Mouse (Mus musculus) hindbrain, embryonic 15.5 days (tissue): ENCODE measurements around the gene Hsd3b7. TPM values are rescaled to one million over a fixed set of nuclear protein-coding genes. Genes with fewer than 3 reads are reported as not detected.
"Not testable (repeated sequence)": the region's sequence is repeated elsewhere in the genome, so short reads cannot be mapped to it uniquely, and the experiment has no call there.

ENCODE experiments used
- ATAC-seq: fragments of 200-750 bp; cut with Nextera tagmentation; 2 replicates; pipeline ENCODE4 v1.8.0; 2017; ENCODE audit warnings: low read depth, moderate number of reproducible peaks, moderate TSS enrichment; ENCODE audit not compliant: low FRiP score
- H3K27ac ChIP-seq: fragments of 300-500 bp; sonication (generic); replicated peaks from 2 replicates; pipeline ENCODE4 v1.5.1; 2015; ENCODE audit warnings: mild to moderate bottlenecking, inconsistent platforms
- H3K27me3 ChIP-seq: fragments of 300-500 bp; sonication (generic); 2 replicates; pipeline ENCODE4 v1.6.1; 2015; ENCODE audit warnings: control low read depth, inconsistent platforms
- H3K36me3 ChIP-seq: fragments of 300-500 bp; sonication (generic); 2 replicates; pipeline ENCODE4 v1.6.1; 2015; ENCODE audit warnings: control low read depth, inconsistent platforms
- H3K4me1 ChIP-seq: fragments of 300-500 bp; sonication (generic); replicated peaks from 2 replicates; pipeline ENCODE4 v1.6.1; 2015; ENCODE audit warnings: control low read depth, inconsistent platforms
- H3K4me2 ChIP-seq: fragments of 300-500 bp; sonication (generic); 2 replicates; pipeline ENCODE4 v1.6.1; 2015; ENCODE audit warnings: moderate library complexity, mild to moderate bottlenecking, inconsistent platforms
- H3K4me3 ChIP-seq: fragments of 300-500 bp; sonication (generic); 2 replicates; pipeline ENCODE4 v1.5.1; 2015; ENCODE audit warnings: mild to moderate bottlenecking, inconsistent platforms
- H3K9ac ChIP-seq: fragments of 300-500 bp; sonication (generic); 2 replicates; pipeline ENCODE4 v1.6.1; 2015; ENCODE audit warnings: inconsistent platforms
- H3K9me3 ChIP-seq: fragments of 300-500 bp; sonication (generic); 2 replicates; pipeline ENCODE4 v1.6.1; 2016; ENCODE audit warnings: control low read depth, inconsistent platforms
- WGBS: fragments of 180-500 bp; shearing (Covaris S2); methylation state at CpG from one replicate; pipeline ENCODE4 v1.1.7; 2015; 5-methylcytosine and 5-hydroxymethylcytosine counted together
- polyA plus RNA-seq: library from polyadenylated mRNA; unstranded; fragments of >200 nt; fragmentation: Nextera tagmentation; extraction: Ambion mirVana; gene quantifications from 2 replicates; pipeline ENCODE4 v1.2.1, GENCODE M21; 2015

The Hsd3b7 gene
- polyA plus RNA-seq, 1 experiment from 2014 or later: 9.7 TPM

DNA sequence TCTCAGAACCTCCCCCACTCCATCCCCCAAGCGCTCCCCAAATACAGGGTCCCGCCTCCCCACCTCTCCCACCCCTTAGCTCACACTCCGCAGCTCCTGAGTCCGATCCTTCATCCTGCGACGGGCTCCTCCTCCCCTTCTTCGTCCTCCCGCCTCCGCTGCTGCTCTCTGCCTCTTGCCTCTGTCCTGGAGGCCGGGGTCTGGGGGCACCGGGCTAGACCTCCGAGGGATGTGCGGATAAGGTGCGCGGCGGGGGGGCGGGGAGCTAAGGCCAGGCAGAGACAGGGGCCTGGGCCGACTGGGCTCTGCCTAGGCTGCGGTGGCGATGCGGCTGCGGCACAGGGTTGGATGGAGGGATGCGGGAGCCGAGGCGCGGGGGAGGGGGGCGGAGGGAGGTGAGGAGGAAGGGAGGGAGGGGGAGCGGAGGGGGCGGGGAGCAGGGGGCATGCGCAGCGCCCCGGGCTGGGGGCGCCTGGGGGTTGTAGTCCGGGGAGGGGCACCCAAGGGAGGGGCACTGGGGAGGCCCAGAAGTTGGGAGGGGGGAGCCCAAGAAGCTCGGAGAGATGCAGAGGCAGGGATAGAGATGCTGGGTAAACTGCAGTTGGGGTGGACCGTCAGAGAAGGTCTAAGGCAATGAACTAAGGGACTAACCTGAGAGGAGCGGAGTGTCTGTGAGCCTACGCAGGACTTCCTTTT is 23.9 kb downstream of the Hsd3b7 start, which contains the start of the genes Stx4a and Stx1b:
TSS of gene Stx4a (plus strand) at position 119 of the 696 bp plus-strand sequence.
TSS of gene Stx1b (minus strand) at position 374 of the 696 bp plus-strand sequence.
- H3K27me3 ChIP-seq: no peaks in the 10 kb centered on the region
- peak within 1 kb of the TSS; percentile 83 for H3K4me3 ChIP-seq
- peak within 1 kb of the TSS; percentile 83 for H3K4me2 ChIP-seq
- H3K9ac ChIP-seq: peak within 1 kb of the TSS; percentile 93
- H3K27ac ChIP-seq: peak within 1 kb of the TSS; percentile 94
- H3K36me3 ChIP-seq: no peaks in the 10 kb centered on the region
- peak; percentile 89 for ATAC-seq
- 3% methylated on average over 33 of the region's 38 CpGs for WGBS
- peaks cover 42% of the 10 kb centered on the region for H3K4me1 ChIP-seq
- no peaks in the 10 kb centered on the region for H3K9me3 ChIP-seq

DNA sequence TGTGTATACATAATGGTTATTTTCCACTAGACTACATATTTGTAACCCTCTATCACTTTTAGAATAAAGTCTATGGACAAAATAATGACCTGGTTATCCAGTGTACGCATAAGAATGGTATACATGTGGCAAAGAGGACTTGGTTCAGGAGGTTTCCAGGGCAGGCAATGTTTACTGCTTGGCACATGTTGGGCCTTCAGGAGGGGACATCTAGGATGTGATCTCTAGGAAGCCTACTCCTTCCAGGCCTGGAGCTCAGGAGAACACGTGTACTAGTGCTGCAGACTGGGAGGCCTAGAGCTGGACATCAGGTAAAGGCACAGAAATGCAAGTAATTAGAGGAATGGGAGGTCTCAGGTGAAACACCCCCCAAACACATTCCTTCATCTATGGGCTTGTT is 35.1 kb downstream of the Hsd3b7 start:
- no peak for ATAC-seq
- H3K4me2 ChIP-seq: no peak overlapping the region
- H3K27me3 ChIP-seq: no peaks in the 10 kb centered on the region
- H3K9ac ChIP-seq: no peak overlapping the region
- no peak overlapping the region for H3K4me3 ChIP-seq
- 95% methylated on average over 2 of the region's 2 CpGs for whole genome bisulfite sequencing
- H3K36me3 ChIP-seq: no peaks in the 10 kb centered on the region
- H3K27ac ChIP-seq: no peak overlapping the region
- peaks cover 6% of the 10 kb centered on the region for H3K4me1 ChIP-seq
- no peaks in the 10 kb centered on the region for H3K9me3 ChIP-seq

DNA sequence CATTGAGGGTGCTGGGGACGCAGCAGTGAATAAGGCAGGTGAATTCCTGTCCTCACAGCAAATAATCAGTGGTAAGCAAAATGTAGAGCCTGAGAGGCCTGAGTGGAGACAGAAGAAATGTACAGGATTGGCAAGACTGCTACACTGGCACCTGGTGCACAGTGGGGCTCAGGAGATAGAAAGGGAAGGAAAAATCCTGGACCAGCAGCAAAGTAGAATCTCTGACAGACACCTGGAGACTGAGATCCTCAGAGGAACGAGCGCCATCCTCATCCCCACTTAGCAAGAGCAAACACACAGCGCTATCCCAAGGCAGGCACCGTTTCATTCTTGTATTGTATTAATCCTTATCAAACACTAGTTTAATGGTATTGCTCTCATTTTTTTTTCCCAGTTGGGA is 37.1 kb downstream of the Hsd3b7 start:
- Histone ChIP-seq H3K4me1 (peaks cover 12% of the 10 kb centered on the region), H3K4me3 (no peak overlapping the region), H3K9me3 (no peaks in the 10 kb centered on the region), H3K4me2 (no peak overlapping the region), H3K27me3 (no peaks in the 10 kb centered on the region), H3K27ac (no peak overlapping the region), H3K36me3 (no peaks in the 10 kb centered on the region), H3K9ac (no peak overlapping the region)
- ATAC-seq: no peak
- WGBS: 94% methylated on average over 5 of the region's 5 CpGs

DNA sequence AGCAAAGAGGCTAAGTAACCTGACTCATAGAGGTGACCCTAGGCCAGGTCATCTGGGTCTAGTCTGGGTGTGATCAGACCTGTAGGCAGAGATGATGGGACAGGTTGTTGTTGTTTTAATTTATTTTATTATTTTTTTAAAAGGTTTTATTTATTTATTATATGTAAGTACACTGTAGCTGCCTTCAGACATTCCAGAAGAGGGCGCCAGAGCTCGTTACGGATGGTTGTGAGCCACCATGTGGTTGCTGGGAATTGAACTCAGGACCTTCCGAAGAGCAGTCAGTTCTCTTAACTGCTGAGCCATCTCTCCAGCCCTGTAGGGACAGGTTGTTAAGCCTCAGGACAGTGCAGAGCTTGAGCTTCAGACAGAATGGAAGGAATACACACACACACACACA is 37.5 kb downstream of the Hsd3b7 start:
- 77% methylated on average over 4 of the region's 4 CpGs for WGBS
- not testable (repeated sequence) for ATAC-seq, H3K36me3 ChIP-seq, H3K27me3 ChIP-seq, H3K27ac ChIP-seq, H3K4me3 ChIP-seq, H3K9ac ChIP-seq, H3K9me3 ChIP-seq, H3K4me2 ChIP-seq
- peaks cover 16% of the 10 kb centered on the region for H3K4me1 ChIP-seq

DNA sequence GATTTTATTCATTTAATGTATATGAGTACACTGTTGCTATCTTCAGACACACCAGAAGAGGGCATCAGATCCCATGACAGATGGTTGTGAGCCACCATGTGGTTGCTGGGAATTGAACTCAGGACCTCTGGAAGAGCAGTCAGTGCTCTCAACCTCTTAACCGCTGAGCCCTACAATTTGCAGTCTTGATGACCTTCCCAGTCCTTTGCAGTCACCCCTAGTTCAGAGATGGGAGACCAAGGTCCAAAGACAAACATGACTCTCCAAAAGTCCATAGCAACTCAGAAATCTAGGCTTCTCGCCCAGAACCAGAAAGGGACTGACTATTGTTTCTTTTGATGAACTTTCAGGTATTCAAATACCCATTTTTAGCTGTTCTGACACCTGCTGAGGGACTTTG is 39.6 kb downstream of the Hsd3b7 start:
- H3K9ac ChIP-seq, H3K36me3 ChIP-seq, H3K4me3 ChIP-seq, H3K9me3 ChIP-seq, ATAC-seq, H3K27me3 ChIP-seq: not testable (repeated sequence)
- WGBS: 81% methylated on average over 2 of the region's 2 CpGs
- Histone ChIP-seq H3K4me2 (peak overlapping the region; percentile 99; the same call in 1 of the 2 replicates), H3K27ac (peak overlapping the region; percentile 95; the same call in 1 of the 2 replicates), H3K4me1 (peaks cover 18% of the 10 kb centered on the region)

DNA sequence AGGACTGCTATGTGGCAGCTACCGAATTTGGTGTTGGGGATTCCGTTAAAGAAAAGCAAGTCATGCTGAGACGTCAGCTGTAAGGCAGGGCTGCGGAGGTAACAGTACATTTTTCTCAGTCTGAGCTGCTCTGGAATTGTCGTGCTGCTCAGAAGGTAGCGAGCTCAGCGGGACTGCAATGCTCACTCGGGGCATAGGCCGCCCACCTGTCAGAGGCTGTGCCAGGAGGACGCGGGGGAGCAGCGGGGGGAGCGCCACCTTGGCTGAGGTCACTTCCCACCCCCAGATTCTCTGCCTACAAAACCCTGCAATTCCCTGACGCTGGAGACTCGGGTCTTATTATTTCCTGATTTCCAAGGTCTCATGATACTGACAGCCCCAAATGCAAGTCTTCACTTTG is 40.5 kb downstream of the Hsd3b7 start:
- Histone ChIP-seq H3K4me2 (peak overlapping the region; percentile 99), H3K9me3 (no peaks in the 10 kb centered on the region), H3K36me3 (no peaks in the 10 kb centered on the region), H3K9ac (peak overlapping the region; percentile 60), H3K27ac (peak overlapping the region; percentile 95), H3K4me3 (peak overlapping the region; percentile 82), H3K4me1 (peaks cover 18% of the 10 kb centered on the region), H3K27me3 (no peaks in the 10 kb centered on the region)
- peak; percentile 12 for ATAC-seq
- 3% methylated on average over 15 of the region's 15 CpGs for WGBS

DNA sequence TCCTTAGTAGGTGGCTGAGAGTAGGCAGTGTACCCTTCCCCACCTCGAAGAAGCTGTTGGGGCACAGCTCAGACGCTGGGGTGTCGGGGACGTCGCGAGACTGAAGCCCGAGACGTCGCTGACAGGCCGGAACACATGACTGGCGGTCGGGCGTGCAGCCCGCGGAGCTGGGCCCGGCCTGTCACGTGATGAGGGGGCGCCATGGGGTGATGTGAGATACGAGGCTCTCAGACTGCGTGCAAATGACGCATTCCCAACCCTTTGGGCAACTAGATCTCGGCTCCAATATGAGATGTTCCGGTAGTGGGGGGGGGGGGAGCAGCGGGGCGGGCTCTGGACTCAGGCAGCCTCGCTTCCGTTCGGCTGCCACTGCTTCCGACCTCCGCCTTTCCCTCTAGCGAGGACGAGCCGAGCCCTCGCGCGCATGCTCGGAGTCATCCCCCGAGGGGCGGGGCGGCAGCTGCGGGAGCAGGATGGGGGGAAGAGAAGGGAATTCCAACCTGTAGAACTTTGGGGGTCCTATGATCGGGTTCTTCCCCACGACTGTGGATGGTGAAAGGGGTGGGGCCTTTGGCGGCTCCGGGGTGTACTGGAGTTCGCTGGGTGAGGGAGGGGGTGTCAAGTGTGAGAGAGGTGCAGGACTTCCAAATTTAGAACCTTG is 41.1 kb downstream of the Hsd3b7 start:
- H3K27me3 ChIP-seq: no peaks in the 10 kb centered on the region
- peak overlapping the region; percentile 60 for H3K9ac ChIP-seq
- H3K4me3 ChIP-seq: peak overlapping the region; percentile 82
- peak overlapping the region; percentile 99 for H3K4me2 ChIP-seq
- H3K9me3 ChIP-seq: no peaks in the 10 kb centered on the region
- H3K4me1 ChIP-seq: peaks cover 18% of the 10 kb centered on the region
- H3K27ac ChIP-seq: peak overlapping the region; percentile 95
- no peaks in the 10 kb centered on the region for H3K36me3 ChIP-seq
- under 1% methylated on average over 46 of the region's 46 CpGs for WGBS
- peak; percentile 97 for ATAC-seq

DNA sequence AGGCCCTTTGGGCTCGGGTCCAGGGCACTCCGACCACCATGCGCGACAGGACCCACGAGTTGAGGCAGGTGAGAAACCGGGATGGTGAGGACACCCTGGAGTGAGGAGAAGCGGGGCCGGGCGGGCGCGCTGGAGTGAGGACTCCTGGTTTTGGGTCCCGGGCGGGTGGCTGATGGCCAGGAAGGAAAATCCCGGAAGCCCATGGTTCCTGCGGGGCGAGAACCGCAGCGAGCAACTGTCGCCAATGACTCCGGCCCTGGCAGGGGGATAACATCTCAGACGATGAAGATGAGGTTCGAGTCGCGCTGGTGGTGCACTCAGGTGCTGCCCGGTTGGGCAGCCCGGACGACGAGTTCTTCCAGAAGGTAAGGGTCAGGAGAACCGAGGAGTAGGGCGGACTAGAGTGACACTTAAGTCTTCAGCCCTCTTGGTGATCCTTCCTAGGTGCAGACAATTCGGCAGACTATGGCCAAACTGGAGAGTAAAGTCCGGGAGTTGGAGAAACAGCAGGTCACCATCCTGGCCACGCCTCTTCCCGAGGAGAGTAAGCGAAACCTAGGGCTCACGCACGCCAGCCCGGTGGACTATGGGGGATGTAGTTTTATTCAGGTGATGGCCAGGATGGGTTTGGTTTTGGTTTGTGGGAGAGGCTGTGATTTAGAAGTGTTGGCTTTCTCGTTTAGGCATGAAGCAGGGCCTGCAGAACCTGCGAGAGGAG is 41.8 kb downstream of the Hsd3b7 start:
- Histone ChIP-seq H3K9me3 (no peaks in the 10 kb centered on the region), H3K4me2 (peak overlapping the region; percentile 99), H3K4me1 (peaks cover 18% of the 10 kb centered on the region), H3K9ac (peak overlapping the region; percentile 60), H3K36me3 (no peaks in the 10 kb centered on the region), H3K4me3 (peak overlapping the region; percentile 82), H3K27ac (peak overlapping the region; percentile 95), H3K27me3 (no peaks in the 10 kb centered on the region)
- ATAC-seq: peak; percentile 64
- under 1% methylated on average over 40 of the region's 40 CpGs for WGBS

DNA sequence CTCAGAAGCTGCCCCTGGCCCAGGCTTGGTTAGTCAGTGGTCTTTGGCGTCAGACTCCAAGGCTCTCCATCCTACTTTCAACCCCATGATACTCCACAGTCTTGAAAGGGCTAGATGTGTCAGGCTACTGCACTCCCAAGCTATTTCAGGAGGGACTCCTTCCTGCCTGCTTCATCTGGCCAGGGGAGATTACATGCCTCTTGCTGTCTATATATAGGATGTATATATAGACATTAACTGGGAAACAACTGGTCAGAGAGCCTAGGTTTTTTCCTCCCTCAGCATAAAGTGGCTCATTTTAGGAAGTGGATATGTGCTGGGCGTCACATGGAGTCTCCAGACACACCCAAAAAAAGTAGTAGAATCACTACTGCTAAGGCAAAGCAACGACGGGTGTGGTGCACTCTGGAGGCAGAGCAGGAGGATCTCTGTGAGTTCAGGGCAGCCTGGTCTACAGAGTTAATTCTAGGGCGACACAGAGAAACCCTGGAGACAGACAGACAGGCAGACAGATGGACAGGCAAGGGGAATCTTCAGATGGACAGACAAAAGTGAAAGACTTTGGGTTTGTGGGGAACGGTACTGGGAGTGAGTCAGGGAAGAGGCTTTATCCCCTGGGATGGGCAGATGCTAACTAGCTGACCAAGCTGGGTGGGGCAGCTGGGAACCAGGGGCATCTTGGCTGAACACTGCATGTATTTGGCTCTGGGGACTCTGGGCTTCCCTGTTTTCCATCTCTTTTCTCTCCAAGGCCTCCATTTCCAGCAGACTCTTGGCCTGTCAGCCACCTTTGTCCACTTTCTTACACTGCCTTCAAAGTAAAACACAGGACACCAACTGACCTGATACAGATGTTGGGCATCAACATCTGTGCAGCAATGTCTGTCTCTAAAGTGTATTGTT is 49.8 kb downstream of the Hsd3b7 start:
- H3K27ac ChIP-seq: no peak overlapping the region
- H3K9me3 ChIP-seq: no peaks in the 10 kb centered on the region
- H3K9ac ChIP-seq: no peak overlapping the region
- H3K27me3 ChIP-seq: no peaks in the 10 kb centered on the region
- 85% methylated on average over 6 of the region's 6 CpGs for WGBS
- H3K4me3 ChIP-seq: no peak overlapping the region
- no peak overlapping the region for H3K4me2 ChIP-seq
- H3K36me3 ChIP-seq: no peaks in the 10 kb centered on the region
- ATAC-seq: no peak
- H3K4me1 ChIP-seq: no peaks in the 10 kb centered on the region

DNA sequence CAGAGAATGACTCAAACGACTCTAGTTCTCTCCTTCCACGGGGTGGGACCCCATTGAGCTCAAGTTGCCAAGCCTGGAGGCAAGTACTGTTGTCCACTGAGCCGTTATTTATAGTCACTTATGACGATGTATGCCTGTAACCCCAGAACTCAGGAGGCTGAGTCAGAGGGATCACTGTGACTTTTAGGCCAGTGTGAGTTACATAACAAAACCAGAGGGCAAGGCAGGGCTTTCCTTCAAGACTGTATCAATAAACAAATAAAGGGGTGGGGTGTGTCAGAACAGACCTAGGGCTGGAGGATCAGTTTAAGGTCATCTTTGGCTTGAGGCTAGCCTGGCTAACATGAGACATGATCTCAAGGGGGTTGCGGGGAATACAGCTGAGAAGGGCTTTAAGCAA is 50.5 kb downstream of the Hsd3b7 start:
- H3K4me3 ChIP-seq: no peak overlapping the region
- no peaks in the 10 kb centered on the region for H3K36me3 ChIP-seq
- H3K4me2 ChIP-seq: no peak overlapping the region
- no peak for ATAC-seq
- H3K27ac ChIP-seq: no peak overlapping the region
- no peak overlapping the region for H3K9ac ChIP-seq
- no peaks in the 10 kb centered on the region for H3K9me3 ChIP-seq
- WGBS: 74% methylated on average over 5 of the region's 5 CpGs
- H3K4me1 ChIP-seq: no peaks in the 10 kb centered on the region
- H3K27me3 ChIP-seq: no peaks in the 10 kb centered on the region
